Mouse (Mus musculus): ENCODE results near the gene Chsy1.

GRCm38 (mm10) chr7:66201657-66202056, 92.3 kb downstream of the Chsy1 start:
- no peak for TF ChIP-seq CTCF (conservative IDR thresholded peaks at IDR 0.05; ENCODE audit: insufficient read depth, insufficient read length, low read depth, low read length)
- no peak for TF ChIP-seq POLR2A (IDR thresholded peaks at IDR 0.05; ENCODE audit: low read depth, low read length)

Data from kidney, adult 2 months (tissue).